In genomic region chr7:80371041-80371751, GRCm38 (mm10) we compare ENCODE assay signal across 8 mouse cellular contexts. TPM values are rescaled to one million over a fixed set of nuclear protein-coding genes. Genes with fewer than 3 reads are reported as not detected.
DNase-seq lines count a peak whose midpoint lies in the region; ATAC-seq lines count a peak whose summit lies in the region.

Gene Man2a2, minus strand, starts transcription at chr7:80371375.

- intact Hi-C loops in left cerebral cortex, postnatal 14 days (cut with DNase I), result loop anchor here (2.0 to 10.0 kb wide), 2 partner anchors 30 to 226 kb away; partner anchors contain the start of gene Unc45a

- DNase-seq in T-cell, adult 2 months (ENCODE audit: low spot score), result peak; percentile 78
- DNase-seq in cerebellum, postnatal 4 days (ENCODE audit: low spot score in 2 of 2), result peak; percentile 74 to 76
- peak; percentile 82 for DNase-seq in gastrocnemius, postnatal 25 days
- DNase-seq in left cerebral cortex, postnatal 14 days (ENCODE audit: low spot score in 2 of 2), result peak; percentile 67 to 79
- DNase-seq in right cerebral cortex, postnatal 10 days (ENCODE audit: low spot score in 2 of 2), result peak; percentile 86
- DNase-seq in urinary bladder, postnatal 36 days (ENCODE audit: low spot score in 2 of 2), result peak; percentile 45 to 75

- peak; percentile 19 for ATAC-seq in inflammation-experienced regulatory T-cells, adult 6 months
- ATAC-seq in megakaryocyte progenitor cell, adult 5-6 weeks (replicated peaks; ENCODE audit: poor library complexity), result peak; percentile 44

RNA-seq across cellular contexts. Expression of gene Man2a2, which starts in this region (rescaled TPM):
- 100 to 1,000 TPM; 138 to 146 TPM for total RNA-seq in gastrocnemius, postnatal 25 days (2021)
- 10 to 100 TPM; 11.1 to 30.9 (median 16.4) TPM for polyA plus RNA-seq in inflammation-experienced regulatory T-cells, adult 6 months (2017; shearing (Covaris generic))
- total RNA-seq in left cerebral cortex, postnatal 14 days (2021), result 100 to 1,000 TPM; 114 to 118 TPM
- total RNA-seq in megakaryocyte progenitor cell, adult 5-6 weeks (2015), result 31.2 and 32.6 TPM in 2 replicates
- 37.9 and 44.0 TPM in 2 replicates for total RNA-seq in megakaryocyte progenitor cell, adult 5-6 weeks (2017)

Comparison
In these comparisons a context has a peak if more than half of its experiments do, and no peak if none do; other contexts are left out.
1. Peak in every context shown above with its lines: DNase-seq and ATAC-seq.